Mouse (Mus musculus): ENCODE data around the gene Rassf6.
A peak's percentile ranks its signal among the peaks of the same experiment; 100 is the strongest.

The Rassf6 gene

DNA sequence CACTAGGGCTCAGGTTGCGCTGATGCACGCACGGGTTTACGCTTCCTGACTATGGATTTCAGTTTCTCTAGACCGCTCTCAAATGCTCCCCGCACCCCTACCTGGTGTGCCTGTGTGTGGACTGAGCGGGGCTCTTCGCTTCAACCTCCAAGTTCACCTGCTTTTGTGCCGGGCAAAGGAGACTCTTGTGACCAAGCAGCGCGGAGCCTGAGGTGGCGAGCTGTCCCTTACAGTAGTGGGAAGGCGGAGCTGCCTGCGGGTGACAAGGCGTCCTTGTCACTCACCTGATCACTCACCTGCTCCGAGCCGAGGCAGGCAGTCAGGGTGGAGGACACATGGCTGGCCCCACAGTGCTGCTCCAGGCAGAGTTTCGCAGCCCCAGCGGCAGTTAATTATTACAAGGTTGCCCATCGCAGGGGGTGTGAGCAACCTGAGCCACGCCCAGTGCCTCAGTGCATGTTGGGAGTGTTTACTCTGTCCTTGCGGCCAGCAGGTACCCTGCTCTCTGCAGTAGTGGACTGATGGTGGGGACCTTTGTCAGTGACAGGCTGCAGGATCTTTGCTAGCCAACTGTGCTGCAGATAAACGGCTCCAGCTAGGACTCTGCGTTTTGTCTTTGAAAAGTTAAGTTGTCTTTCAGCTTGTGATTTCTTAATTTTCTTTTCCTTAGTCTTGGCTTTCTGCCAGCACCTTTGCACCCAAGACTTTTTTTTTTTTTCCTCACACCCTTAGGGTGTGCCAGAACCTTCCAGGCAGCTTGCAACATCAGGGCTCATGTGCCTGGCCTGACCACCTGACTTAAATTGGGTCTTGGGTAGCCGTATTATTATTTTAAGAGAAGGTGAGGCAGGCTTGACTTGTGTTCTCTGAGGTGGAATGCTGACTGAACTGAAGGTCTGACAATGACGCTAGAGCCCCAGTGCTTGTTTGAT is at the start of gene Rassf6:
Gene Rassf6, minus strand, starts transcription at position 372 of the 932 bp plus-strand sequence.
- peak; percentile 24 to 28 for DNase-seq

DNA sequence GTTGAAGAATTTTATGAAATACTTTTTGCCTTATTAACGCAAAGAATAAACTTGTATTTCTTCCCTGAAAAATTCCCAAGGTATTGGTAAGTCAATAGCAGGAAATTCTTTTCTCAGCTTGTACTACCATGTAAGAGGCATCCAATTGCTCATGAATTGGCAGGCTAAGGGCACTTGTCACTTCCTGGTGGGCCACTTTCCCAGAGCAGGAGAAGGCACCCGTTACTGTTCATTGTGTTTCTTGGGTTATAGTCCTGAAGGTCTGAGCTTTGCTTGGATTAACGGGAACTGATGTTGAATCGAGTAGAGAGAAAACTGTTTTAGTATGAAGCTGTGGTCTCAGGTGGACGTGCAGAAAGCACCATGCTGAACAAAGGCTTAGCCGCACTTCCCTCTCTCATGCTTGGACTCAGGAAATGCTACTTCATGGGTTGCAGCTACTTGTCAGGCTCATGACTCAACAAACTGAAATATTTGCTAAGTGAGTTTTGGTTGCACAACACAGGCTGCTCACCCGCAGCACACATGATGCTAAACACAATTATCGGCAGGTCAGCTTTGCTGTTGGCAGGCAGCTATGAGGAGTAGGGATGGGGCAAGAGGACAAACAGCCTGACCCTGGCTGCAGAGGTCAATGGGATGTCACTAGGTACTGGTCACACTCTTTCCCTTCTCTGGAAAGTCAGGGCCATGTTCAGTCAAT is 49.1 kb upstream of the Rassf6 start:
- DNase-seq = no peak

GRCm38 (mm10) chr5:90687913-90688312 is 47.5 kb upstream of the Rassf6 start:
- no peak for DNase-seq

DNA sequence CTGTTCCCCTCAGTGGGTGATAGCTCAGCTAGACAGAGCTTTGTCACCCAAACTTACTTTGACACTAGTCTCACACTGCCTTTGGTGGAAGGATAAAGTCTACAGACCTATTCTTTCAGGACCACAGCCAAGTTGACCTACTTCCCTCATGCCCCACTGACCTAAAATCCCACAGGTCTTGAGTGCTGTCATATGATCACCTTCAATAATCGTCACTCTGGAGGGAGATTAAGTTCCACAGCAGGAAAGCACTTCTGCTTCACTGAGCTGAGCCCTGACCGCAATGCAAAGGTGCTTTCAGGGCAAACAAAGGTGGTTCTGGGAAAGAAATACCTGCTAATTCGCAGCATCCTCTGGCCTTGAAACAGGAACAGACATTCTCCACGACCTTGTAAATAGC is 44.5 kb upstream of the Rassf6 start:
- no peak for DNase-seq

DNA sequence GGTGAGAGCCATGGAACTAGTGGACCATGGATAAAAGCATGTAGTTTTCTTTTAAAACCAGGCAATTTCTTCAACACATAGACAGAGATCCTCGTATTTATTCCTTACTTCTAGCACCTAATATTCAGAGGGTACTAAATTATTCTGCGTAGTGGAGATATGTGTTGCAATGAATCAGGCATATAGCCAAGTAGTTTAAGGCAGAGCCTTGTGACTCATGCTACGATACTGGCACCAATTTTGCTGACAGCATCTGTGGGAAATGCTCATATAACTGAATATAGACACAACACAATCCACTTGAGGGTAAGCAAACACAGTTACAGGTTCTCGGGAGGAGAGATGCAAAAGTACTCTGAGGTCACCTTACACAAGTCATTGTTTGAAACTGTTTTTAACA is 41.4 kb upstream of the Rassf6 start:
- DNase-seq = no peak

DNA sequence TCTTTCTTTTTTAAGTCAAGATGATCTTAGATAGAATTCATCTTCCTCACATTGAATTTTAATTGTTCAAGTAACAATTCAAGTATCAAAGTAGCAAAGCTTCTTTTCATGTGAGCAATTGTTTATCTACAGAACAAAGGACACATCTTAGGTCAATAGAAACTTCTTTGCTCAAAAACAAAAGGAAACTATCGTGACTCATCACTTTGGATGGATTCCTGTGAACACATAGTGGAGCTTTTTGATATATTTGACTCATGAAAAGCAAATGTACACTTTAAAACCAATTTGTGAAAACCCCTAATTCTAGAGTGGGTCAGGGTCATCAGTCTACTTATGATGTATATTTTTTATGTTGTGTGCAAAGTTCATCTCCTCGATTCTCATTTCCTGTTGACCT is 37.1 kb upstream of the Rassf6 start:
- no peak for DNase-seq

GRCm38 (mm10) chr5:90661852-90662251 is 21.4 kb upstream of the Rassf6 start:
- DNase-seq = no peak

DNA sequence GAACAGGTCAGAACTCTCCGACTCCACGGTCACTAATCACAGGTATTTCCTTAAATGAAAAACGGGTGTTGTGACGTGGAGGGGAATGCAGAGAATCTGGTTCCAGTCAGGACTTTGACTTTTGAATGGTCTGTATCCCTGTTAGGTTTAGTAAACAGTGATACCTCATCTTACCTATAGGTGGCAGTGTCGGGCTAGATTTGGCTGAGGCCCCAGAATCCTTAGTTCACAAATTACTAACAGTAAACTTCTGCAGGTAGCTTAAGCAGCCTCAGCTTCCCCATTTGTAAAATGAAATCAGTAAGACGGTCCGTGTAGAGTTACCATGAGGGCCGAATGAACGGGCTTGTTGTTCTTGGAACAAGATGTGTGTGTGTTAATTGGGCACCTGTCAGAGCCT is 21.0 kb upstream of the Rassf6 start:
- DNase-seq = peak; percentile 17 to 43

GRCm38 (mm10) chr5:90660411-90660810 is 20.0 kb upstream of the Rassf6 start:
- DNase-seq = no peak

GRCm38 (mm10) chr5:90656681-90657080 is 16.2 kb upstream of the Rassf6 start:
- DNase-seq = no peak

GRCm38 (mm10) chr5:90655891-90656290 is 15.4 kb upstream of the Rassf6 start:
- no peak for DNase-seq

- DNase-seq = no peak
These were observed 14.3 kb upstream of the Rassf6 start for GRCm38 (mm10) chr5:90654798-90655197.

DNA sequence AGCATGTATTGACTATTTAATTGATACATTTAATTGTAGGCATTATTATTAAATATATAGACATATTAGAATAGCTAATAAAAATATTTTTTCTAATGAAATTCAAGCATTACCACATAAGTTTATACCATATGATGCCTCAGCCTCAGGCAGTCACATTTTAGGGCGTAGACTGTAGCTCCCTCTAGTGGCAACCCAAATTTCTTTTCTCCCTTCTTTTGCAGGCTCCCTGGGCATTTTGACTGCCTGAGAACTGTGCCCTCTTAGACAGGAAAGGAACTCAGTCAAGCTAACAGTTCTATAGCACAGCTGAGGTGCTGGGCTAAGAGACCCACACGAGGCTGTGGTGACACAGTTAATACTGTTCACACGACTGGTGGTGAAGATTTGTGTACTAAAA is 12.3 kb upstream of the Rassf6 start:
- DNase-seq = peak; percentile 17 to 58

- DNase-seq = no peak
These were observed 10.2 kb upstream of the Rassf6 start for GRCm38 (mm10) chr5:90650466-90651150.

GRCm38 (mm10) chr5:90647473-90647872 is 7.0 kb upstream of the Rassf6 start:
- no peak for DNase-seq

DNA sequence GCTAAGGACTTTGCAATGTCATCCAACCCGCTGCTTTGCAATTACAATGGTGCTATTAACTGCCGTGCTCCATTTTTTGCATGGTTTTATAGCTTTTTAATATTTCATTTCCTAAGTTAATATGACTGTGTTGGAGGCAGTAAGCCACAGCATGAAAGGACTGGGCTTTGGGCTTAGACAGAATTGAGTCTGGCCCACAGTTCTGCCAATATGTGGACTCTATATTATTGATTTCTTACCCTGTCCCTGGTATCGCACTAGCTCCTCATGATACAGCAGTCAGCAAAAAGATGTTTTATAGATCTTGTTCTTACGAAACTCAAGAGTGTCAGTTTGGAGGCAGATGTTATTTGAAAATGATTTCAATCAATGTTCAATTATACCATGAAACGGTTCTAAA is 5.9 kb upstream of the Rassf6 start:
- no peak for DNase-seq

DNA sequence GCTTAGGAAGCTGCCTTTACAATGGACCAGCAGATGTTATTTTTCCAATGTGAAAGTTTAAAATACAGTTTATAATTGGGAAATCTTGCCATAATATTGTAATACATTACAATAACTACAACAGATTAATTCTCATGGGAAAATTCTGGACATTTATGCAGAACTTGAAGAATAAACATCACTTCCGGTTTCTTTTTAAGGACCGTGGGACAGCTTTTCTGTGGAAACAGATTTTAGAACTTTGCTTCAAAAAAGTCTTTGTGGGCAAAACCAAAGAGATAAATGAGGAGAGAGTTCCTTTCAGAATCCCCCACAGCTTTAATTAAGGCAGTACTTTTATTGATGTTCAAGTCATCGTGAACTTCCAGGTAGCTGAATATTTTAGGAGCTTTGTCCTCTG is 5.1 kb upstream of the Rassf6 start:
- DNase-seq = no peak

- DNase-seq = no peak
These were observed 757 bp upstream of the Rassf6 start for GRCm38 (mm10) chr5:90641218-90641610.

DNA sequence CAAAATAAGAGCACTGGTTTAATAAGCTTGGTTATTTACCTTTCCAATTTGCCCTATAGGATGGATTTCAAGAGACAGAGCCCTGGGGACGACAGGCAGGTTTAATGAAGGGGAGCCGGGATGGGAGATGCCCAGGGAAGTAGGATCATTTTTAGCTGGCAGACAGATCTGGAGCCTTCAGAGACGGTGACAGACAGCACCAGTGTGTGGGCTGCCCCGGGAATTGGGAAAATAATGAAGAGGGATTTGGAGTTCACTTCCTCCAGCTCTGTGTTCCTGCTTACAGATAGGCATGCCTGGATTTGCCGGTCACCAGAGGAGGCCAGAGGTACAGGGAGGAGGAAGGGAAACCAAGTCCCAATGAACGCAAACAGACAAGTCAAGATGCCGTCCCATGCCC is 5.6 kb downstream of the Rassf6 start:
- DNase-seq = no peak

GRCm38 (mm10) chr5:90628530-90628929 is 11.9 kb downstream of the Rassf6 start:
- DNase-seq = no peak

- no peak for DNase-seq
These were observed 12.4 kb downstream of the Rassf6 start for GRCm38 (mm10) chr5:90628011-90628410.

DNA sequence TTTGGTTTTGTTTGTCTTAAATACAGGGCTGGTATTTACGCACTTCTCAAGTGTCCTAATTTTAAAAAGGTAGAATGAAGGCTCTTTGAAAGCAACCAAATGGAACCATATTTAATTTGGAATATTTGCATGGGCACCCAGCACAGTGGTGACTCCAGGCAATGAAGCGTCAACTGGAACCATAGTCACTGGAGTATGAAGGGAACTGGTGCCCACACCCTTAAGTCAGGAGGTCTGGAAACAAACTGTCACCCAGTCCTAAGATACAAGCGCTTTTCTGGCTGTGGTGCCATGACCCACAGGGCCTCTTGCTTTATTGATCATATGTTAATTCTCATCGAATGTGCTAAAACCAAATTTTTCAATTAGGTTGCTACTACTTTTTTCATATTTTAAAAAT is 13.0 kb downstream of the Rassf6 start:
- DNase-seq = no peak

GRCm38 (mm10) chr5:90624708-90625425 is 15.6 kb downstream of the Rassf6 start:
- DNase-seq = no peak

Data from cerebellum, postnatal 36 days (tissue).